Mouse (Mus musculus) left cerebral cortex, adult 11 months (tissue): Measurements from ENCODE around the gene Klf16.

Experiments used
- DNase-seq: peaks from one replicate; pipeline ENCODE4 v3.0.0; 2022; ENCODE audit warnings: low spot score

Gene Klf16

GRCm38 (mm10) chr10:80574896-80575295 lies 2.2 kb downstream of the Klf16 start:
- no peak for DNase-seq

GRCm38 (mm10) chr10:80573944-80574343 lies 3.2 kb downstream of the Klf16 start:
- no peak for DNase-seq

GRCm38 (mm10) chr10:80572477-80572876 lies 4.6 kb downstream of the Klf16 start:
- no peak for DNase-seq

GRCm38 (mm10) chr10:80570871-80571836 lies 6.0 kb downstream of the Klf16 start:
- no peak for DNase-seq

GRCm38 (mm10) chr10:80570419-80570818 lies 6.7 kb downstream of the Klf16 start:
- DNase-seq: no peak

- DNase-seq: no peak
Measured at GRCm38 (mm10) chr10:80569664-80570066, 7.5 kb downstream of the Klf16 start.

- no peak for DNase-seq
Measured at GRCm38 (mm10) chr10:80568876-80569275, 8.2 kb downstream of the Klf16 start.

- DNase-seq: peak; percentile 80
Measured at GRCm38 (mm10) chr10:80566375-80567092, 10.6 kb downstream of the Klf16 start.

GRCm38 (mm10) chr10:80561116-80561944 lies 15.8 kb downstream of the Klf16 start, which contains the start of gene Rexo1:
TSS of gene Rexo1 (minus strand) at chr10:80561560.
- peak; percentile 90 for DNase-seq

GRCm38 (mm10) chr10:80560621-80561020 lies 16.5 kb downstream of the Klf16 start:
- no peak for DNase-seq

- DNase-seq: no peak
Measured at GRCm38 (mm10) chr10:80559431-80559830, 17.7 kb downstream of the Klf16 start.

- no peak for DNase-seq
Measured at GRCm38 (mm10) chr10:80557346-80557965, 19.7 kb downstream of the Klf16 start.

GRCm38 (mm10) chr10:80553997-80554396 lies 23.1 kb downstream of the Klf16 start:
- no peak for DNase-seq

- no peak for DNase-seq
Measured at GRCm38 (mm10) chr10:80553575-80553974, 23.5 kb downstream of the Klf16 start.

- no peak for DNase-seq
Measured at GRCm38 (mm10) chr10:80552364-80552763, 24.8 kb downstream of the Klf16 start.

- no peak for DNase-seq
Measured at GRCm38 (mm10) chr10:80549279-80549678, 27.8 kb downstream of the Klf16 start.

- no peak for DNase-seq
Measured at GRCm38 (mm10) chr10:80548428-80549006, 28.6 kb downstream of the Klf16 start.

- DNase-seq: no peak
Measured at GRCm38 (mm10) chr10:80547539-80547938, 29.6 kb downstream of the Klf16 start.

GRCm38 (mm10) chr10:80546945-80547344 lies 30.2 kb downstream of the Klf16 start:
- no peak for DNase-seq

- DNase-seq: no peak
Measured at GRCm38 (mm10) chr10:80545590-80545989, 31.5 kb downstream of the Klf16 start.

- no peak for DNase-seq
Measured at GRCm38 (mm10) chr10:80543873-80544272, 33.2 kb downstream of the Klf16 start.
